Mouse (Mus musculus): ENCODE measurements at regions not wholly inside any gene's neighbourhood (a gene's known extent, or its start where the extent isn't known, plus 50 kb on each side); places are given as distances from the start of the nearest gene placed in this dataset.

DNA sequence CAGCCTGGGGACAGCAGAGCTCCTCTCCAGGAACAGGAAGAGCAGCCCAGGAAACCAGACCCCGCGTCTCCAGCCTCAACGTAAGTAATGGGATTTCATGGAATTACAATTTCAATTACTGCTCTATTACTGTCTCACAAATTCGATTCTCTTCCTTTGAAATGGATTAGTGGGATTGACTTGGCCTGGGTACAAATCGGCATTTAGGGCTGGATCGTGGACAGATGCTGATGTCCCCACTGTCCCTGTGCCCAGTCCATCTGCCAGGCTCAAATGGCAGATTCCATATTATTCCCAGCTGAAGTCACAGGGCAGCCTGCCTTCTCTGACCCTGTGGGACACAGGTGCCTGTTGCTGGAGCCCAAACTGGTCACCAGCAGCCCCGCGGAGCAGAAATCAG, 136.0 kb upstream of the Sfswap start:
- TF ChIP-seq CTCF (IDR thresholded peaks at IDR 0.05; ENCODE audit: insufficient read depth, low read depth, low read length) (no peak), POLR2A (IDR thresholded peaks at IDR 0.05; ENCODE audit: insufficient read depth, low read depth, low read length) (no peak)

Measured in olfactory bulb, adult 2 months (tissue).